Mouse (Mus musculus) embryonic facial prominence, embryonic 13.5 days (tissue): ENCODE measurements around the gene Serpina3g. TPM values are rescaled to one million over a fixed set of nuclear protein-coding genes. Genes with fewer than 3 reads are reported as not detected.

ENCODE experiments used
- ATAC-seq: fragments of 200-750 bp; cut with Nextera tagmentation; 2 replicates; pipeline ENCODE4 v1.8.0; 2017; ENCODE audit warnings: low read depth; ENCODE audit not compliant: insufficient number of reproducible peaks, insufficient read depth, low FRiP score, low TSS enrichment
- H3K27ac ChIP-seq: fragments of 300-500 bp; sonication (generic); 2 replicates; pipeline ENCODE4 v1.5.1; 2015; ENCODE audit warnings: moderate library complexity, mild to moderate bottlenecking, inconsistent platforms
- H3K27me3 ChIP-seq: fragments of 300-500 bp; sonication (generic); 2 replicates; pipeline ENCODE4 v1.6.1; 2015; ENCODE audit warnings: mild to moderate bottlenecking, inconsistent platforms
- H3K36me3 ChIP-seq: fragments of 300-500 bp; sonication (generic); 2 replicates; pipeline ENCODE4 v1.6.1; 2015; ENCODE audit warnings: mild to moderate bottlenecking, inconsistent platforms
- H3K4me1 ChIP-seq: fragments of 300-500 bp; sonication (generic); 2 replicates; pipeline ENCODE4 v1.6.1; 2015; ENCODE audit warnings: inconsistent platforms
- H3K4me2 ChIP-seq: fragments of 300-500 bp; sonication (generic); 2 replicates; pipeline ENCODE4 v1.6.1; 2015; ENCODE audit warnings: moderate library complexity, mild to moderate bottlenecking, inconsistent platforms
- H3K4me3 ChIP-seq: fragments of 300-500 bp; sonication (generic); 2 replicates; pipeline ENCODE4 v1.5.1; 2015; ENCODE audit warnings: mild to moderate bottlenecking, inconsistent platforms
- H3K9ac ChIP-seq: fragments of 300-500 bp; sonication (generic); 2 replicates; pipeline ENCODE4 v1.6.1; 2015; ENCODE audit warnings: mild to moderate bottlenecking, inconsistent platforms
- H3K9me3 ChIP-seq: fragments of 300-500 bp; sonication (generic); 2 replicates; pipeline ENCODE4 v1.6.1; 2016; ENCODE audit warnings: inconsistent platforms
- WGBS: fragments of 180-500 bp; shearing (Covaris S2); methylation state at CpG from one replicate; pipeline ENCODE4 v1.1.7; 2015; ENCODE audit warnings: mixed read lengths; 5-methylcytosine and 5-hydroxymethylcytosine counted together
- polyA plus RNA-seq: library from polyadenylated mRNA; unstranded; fragments of >200 nt; fragmentation: Nextera tagmentation; extraction: Ambion mirVana; gene quantifications from 2 replicates; pipeline ENCODE4 v1.2.1, GENCODE M21; 2015

Serpina3g gene
- polyA plus RNA-seq, result 0.84 and 1.0 TPM in 2 replicates

GRCm38 (mm10) chr12:104235915-104236314, at the start of gene Serpina3g:
Gene Serpina3g (plus strand): TSS chr12:104236245.
- Histone ChIP-seq H3K4me3 (no peak within 1 kb of the TSS), H3K9ac (no peak within 1 kb of the TSS), H3K4me2 (no peak within 1 kb of the TSS), H3K36me3 (no peaks in the 10 kb centered on the region), H3K4me1 (no peaks in the 10 kb centered on the region), H3K9me3 (no peaks in the 10 kb centered on the region), H3K27me3 (no peaks in the 10 kb centered on the region), H3K27ac (no peak within 1 kb of the TSS)
- 49% methylated on average over 5 of the region's 5 CpGs for WGBS
- ATAC-seq, result no peak

- Histone ChIP-seq H3K9me3 (no peaks in the 10 kb centered on the region), H3K27me3 (no peaks in the 10 kb centered on the region), H3K4me2 (no peak overlapping the region), H3K9ac (no peak overlapping the region), H3K4me3 (no peak overlapping the region), H3K27ac (no peak overlapping the region), H3K4me1 (no peaks in the 10 kb centered on the region), H3K36me3 (no peaks in the 10 kb centered on the region)
- no peak for ATAC-seq
- 63% methylated on average over 2 of the region's 2 CpGs for WGBS
These were observed 46.8 kb upstream of the Serpina3g start for GRCm38 (mm10) chr12:104189246-104189645.

GRCm38 (mm10) chr12:104190852-104191251, 45.2 kb upstream of the Serpina3g start:
- Histone ChIP-seq H3K4me2 (no peak overlapping the region), H3K27ac (no peak overlapping the region), H3K4me3 (no peak overlapping the region), H3K4me1 (no peaks in the 10 kb centered on the region), H3K9ac (no peak overlapping the region), H3K36me3 (no peaks in the 10 kb centered on the region), H3K9me3 (no peaks in the 10 kb centered on the region), H3K27me3 (no peaks in the 10 kb centered on the region)
- no peak for ATAC-seq

GRCm38 (mm10) chr12:104209149-104209548, 26.9 kb upstream of the Serpina3g start:
- ATAC-seq, result no peak
- H3K36me3 ChIP-seq, result no peaks in the 10 kb centered on the region
- no peaks in the 10 kb centered on the region for H3K27me3 ChIP-seq
- H3K4me1 ChIP-seq, result no peaks in the 10 kb centered on the region
- H3K9ac ChIP-seq, result no peak overlapping the region
- no peak overlapping the region for H3K4me3 ChIP-seq
- no peak overlapping the region for H3K4me2 ChIP-seq
- WGBS, result 80% methylated on average over 4 of the region's 4 CpGs
- H3K27ac ChIP-seq, result no peak overlapping the region
- H3K9me3 ChIP-seq, result no peaks in the 10 kb centered on the region

- Histone ChIP-seq H3K36me3 (no peaks in the 10 kb centered on the region), H3K4me3 (no peak overlapping the region), H3K4me2 (no peak overlapping the region), H3K4me1 (no peaks in the 10 kb centered on the region), H3K9me3 (no peaks in the 10 kb centered on the region), H3K27me3 (no peaks in the 10 kb centered on the region), H3K9ac (no peak overlapping the region), H3K27ac (no peak overlapping the region)
- ATAC-seq, result no peak
- WGBS, result 93% methylated on average over 2 of the region's 2 CpGs
These were observed 26.2 kb upstream of the Serpina3g start for GRCm38 (mm10) chr12:104209802-104210201.

- no peaks in the 10 kb centered on the region for H3K27me3 ChIP-seq
These were observed 22.2 kb upstream of the Serpina3g start for GRCm38 (mm10) chr12:104213689-104214444.

GRCm38 (mm10) chr12:104214445-104214753, 21.6 kb upstream of the Serpina3g start, which contains the start of gene Serpina3f:
Gene Serpina3f (plus strand): TSS chr12:104214544.
- Histone ChIP-seq H3K27me3 (no peaks in the 10 kb centered on the region), H3K36me3 (no peaks in the 10 kb centered on the region), H3K4me3 (no peak within 1 kb of the TSS), H3K9me3 (no peaks in the 10 kb centered on the region), H3K27ac (no peak within 1 kb of the TSS), H3K9ac (no peak within 1 kb of the TSS), H3K4me2 (no peak within 1 kb of the TSS), H3K4me1 (no peaks in the 10 kb centered on the region)
- ATAC-seq, result no peak
- 68% methylated on average over 1 of the region's 1 CpGs for WGBS

More at GRCm38 (mm10) chr12:104213689-104214444, 22.2 kb upstream of the Serpina3g start:
- Histone ChIP-seq H3K9me3 (no peaks in the 10 kb centered on the region), H3K4me2 (no peak overlapping the region), H3K36me3 (no peaks in the 10 kb centered on the region), H3K9ac (no peak overlapping the region), H3K4me1 (no peaks in the 10 kb centered on the region), H3K27ac (no peak overlapping the region), H3K4me3 (no peak overlapping the region)
- no peak for ATAC-seq
- WGBS, result 60% methylated on average over 2 of the region's 2 CpGs

GRCm38 (mm10) chr12:104215249-104215648, 20.8 kb upstream of the Serpina3g start:
- Histone ChIP-seq H3K4me3 (no peak overlapping the region), H3K27me3 (no peaks in the 10 kb centered on the region), H3K4me1 (no peaks in the 10 kb centered on the region), H3K9ac (no peak overlapping the region), H3K9me3 (no peaks in the 10 kb centered on the region), H3K27ac (no peak overlapping the region), H3K4me2 (no peak overlapping the region), H3K36me3 (no peaks in the 10 kb centered on the region)
- WGBS, result 77% methylated on average over 1 of the region's 1 CpGs
- ATAC-seq, result no peak

- H3K27me3 ChIP-seq, result no peaks in the 10 kb centered on the region
- H3K4me1 ChIP-seq, result no peaks in the 10 kb centered on the region
- WGBS, result 78% methylated on average over 1 of the region's 1 CpGs
These were observed 14.4 kb upstream of the Serpina3g start for GRCm38 (mm10) chr12:104221616-104222015.

GRCm38 (mm10) chr12:104223690-104224089, 12.4 kb upstream of the Serpina3g start:
- Histone ChIP-seq H3K4me2 (no peak overlapping the region), H3K4me1 (no peaks in the 10 kb centered on the region), H3K27me3 (no peaks in the 10 kb centered on the region), H3K9ac (no peak overlapping the region), H3K4me3 (no peak overlapping the region), H3K36me3 (no peaks in the 10 kb centered on the region), H3K9me3 (no peaks in the 10 kb centered on the region), H3K27ac (no peak overlapping the region)
- WGBS, result 53% methylated on average over 1 of the region's 1 CpGs
- ATAC-seq, result no peak

More at GRCm38 (mm10) chr12:104221616-104222015, 14.4 kb upstream of the Serpina3g start:
- no peak overlapping the region for H3K9ac ChIP-seq
- no peak overlapping the region for H3K4me3 ChIP-seq
- H3K4me2 ChIP-seq, result no peak overlapping the region
- H3K9me3 ChIP-seq, result no peaks in the 10 kb centered on the region
- no peak for ATAC-seq
- H3K36me3 ChIP-seq, result no peaks in the 10 kb centered on the region
- no peak overlapping the region for H3K27ac ChIP-seq

GRCm38 (mm10) chr12:104224598-104225300, 11.3 kb upstream of the Serpina3g start:
- Histone ChIP-seq H3K9ac (no peak overlapping the region), H3K4me1 (no peaks in the 10 kb centered on the region), H3K36me3 (no peaks in the 10 kb centered on the region), H3K4me3 (no peak overlapping the region), H3K4me2 (no peak overlapping the region), H3K9me3 (no peaks in the 10 kb centered on the region), H3K27ac (no peak overlapping the region), H3K27me3 (no peaks in the 10 kb centered on the region)
- WGBS, result 60% methylated on average over 7 of the region's 7 CpGs
- ATAC-seq, result no peak

GRCm38 (mm10) chr12:104230762-104231161, 5.3 kb upstream of the Serpina3g start:
- Histone ChIP-seq H3K27ac (no peak overlapping the region), H3K9ac (no peak overlapping the region), H3K27me3 (no peaks in the 10 kb centered on the region), H3K9me3 (no peaks in the 10 kb centered on the region), H3K4me2 (no peak overlapping the region), H3K36me3 (no peaks in the 10 kb centered on the region), H3K4me3 (no peak overlapping the region), H3K4me1 (no peaks in the 10 kb centered on the region)
- 37% methylated on average over 2 of the region's 2 CpGs for WGBS
- no peak for ATAC-seq
